Mouse (Mus musculus) liver, embryonic 14.5 days (tissue): ENCODE results near the gene Rcor1.

ENCODE experiments used
- CTCF ChIP-seq: IDR thresholded peaks from 2 replicates; pipeline ENCODE4 v1.5.1; 2016; ENCODE audit warnings: antibody characterized with exemption, low read depth, control low read depth
- EP300 ChIP-seq: IDR thresholded peaks from 2 replicates; pipeline ENCODE4 v1.6.1; 2016; ENCODE audit warnings: antibody characterized with exemption, low read depth

DNA sequence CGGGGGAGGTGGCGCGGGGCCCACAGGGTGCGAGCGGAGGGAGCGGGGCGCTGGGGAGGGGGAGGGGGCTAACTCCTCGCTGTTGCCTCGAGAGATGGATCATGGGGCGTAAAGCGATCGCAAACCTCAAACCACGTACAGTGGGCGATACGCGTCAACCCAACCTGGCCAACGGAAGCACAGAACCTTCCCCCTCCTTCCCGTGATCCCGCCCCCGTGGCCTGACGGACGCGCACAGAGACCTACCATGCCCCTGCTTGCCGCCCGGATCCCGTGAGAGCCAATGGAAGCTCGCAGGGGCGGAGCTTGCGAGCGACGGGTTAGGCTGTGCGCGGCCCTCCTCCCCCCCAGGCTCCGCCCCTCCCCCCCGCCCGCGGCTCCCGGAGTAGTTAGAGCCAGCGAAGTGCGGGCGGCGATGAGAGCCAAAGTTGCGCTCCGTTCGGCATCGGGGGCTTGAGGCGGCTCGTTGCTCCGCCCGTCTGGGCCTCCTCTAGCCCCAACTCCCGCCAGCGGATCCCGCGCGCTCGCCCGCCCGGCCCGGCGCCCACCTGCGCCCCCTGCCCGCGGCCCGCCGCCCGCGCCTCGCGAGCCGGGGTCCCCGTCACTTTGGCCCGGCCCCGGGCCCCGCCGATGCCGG is at the start of gene Rcor1:
- TF ChIP-seq CTCF: no peak
- no peak; the same call in 1 of the 2 replicates for TF ChIP-seq EP300
